Mouse (Mus musculus): Measurements from ENCODE around the gene Pygo2.

The Pygo2 gene

GRCm38 (mm10) chr3:89458372-89458964, 28.5 kb downstream of the Pygo2 start:
- DNase-seq = no peak

- peak; percentile 95 for DNase-seq
Observed at GRCm38 (mm10) chr3:89458965-89459807, 29.2 kb downstream of the Pygo2 start.

DNA sequence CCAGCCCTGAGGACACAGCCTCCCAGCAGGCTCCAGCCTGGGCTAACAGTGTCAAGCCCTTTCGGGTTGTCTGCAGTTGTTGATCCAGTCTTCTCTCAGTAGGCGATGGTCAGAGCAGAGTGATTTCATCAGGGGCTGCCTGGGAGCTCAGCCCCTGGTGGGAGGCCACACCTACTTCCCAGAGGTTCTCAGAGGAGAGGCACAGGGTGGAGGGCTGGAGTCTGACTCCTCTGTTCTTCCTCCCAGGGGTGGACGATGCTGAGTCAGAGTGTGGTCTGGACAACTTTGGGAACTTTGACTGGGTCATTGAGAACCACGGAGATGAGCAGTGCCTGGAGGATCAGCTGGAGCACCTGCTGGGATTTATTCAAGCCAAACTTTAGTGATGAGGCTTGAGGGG, 38.3 kb downstream of the Pygo2 start:
- DNase-seq = no peak

DNA sequence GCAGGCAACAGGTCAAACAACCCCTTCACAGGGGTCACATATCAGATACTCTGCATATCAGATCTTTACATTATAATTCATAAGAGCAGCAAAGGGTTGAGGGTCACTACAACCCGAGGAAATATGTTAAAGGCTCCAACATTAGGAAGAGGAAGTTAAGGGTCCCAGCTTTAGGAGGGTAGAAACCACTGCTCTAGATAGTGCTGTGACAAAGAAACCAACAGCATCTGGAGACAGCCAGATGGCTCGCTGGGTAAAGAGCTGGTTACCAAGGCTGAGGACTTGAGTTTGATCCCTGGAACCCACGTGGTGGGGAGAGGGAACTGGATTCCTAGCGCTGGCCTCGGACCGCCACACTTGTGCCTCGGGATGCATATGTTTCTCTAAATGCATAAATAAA, 42.3 kb downstream of the Pygo2 start:
- DNase-seq = no peak

DNA sequence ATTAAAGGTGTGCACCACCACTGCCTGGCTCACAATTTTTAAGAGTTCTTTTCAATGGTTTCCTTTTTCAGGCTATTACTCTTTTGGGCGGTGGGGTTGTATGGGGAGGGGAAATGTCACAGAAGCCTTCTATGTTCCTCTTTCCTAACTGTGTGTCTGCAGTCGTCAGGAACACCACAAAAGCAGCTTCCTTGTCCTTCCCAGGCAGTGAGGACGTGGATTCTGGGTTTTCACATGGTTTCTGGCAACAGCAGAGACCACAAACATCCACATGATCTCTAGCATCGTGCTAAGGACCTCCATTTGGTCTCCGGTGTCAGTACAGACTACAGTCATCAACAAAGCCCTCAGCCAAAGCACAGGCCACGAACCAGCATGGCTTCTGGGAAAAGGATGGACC, 43.8 kb downstream of the Pygo2 start:
- DNase-seq = no peak

GRCm38 (mm10) chr3:89479055-89479454, 49.0 kb downstream of the Pygo2 start:
- no peak for DNase-seq

DNA sequence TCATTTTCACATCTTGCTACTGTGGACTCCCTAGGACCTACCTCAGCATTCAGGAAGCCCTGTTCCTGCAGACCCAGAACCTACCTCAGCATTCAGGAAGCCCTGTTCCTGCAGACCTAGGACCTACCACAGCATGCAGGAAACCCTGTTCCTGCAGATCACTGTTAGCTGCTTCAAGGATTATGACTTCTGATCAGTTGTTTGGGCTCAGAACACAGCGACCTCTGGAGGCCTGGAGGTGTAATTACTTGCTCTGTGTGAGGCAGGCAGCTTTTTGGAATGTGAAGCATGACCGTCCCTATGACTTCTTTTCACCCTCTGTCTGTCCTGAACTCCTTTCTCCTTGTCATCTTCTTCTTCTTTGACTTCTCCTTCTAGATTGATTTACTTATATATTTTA, 51.5 kb downstream of the Pygo2 start:
- DNase-seq = no peak

GRCm38 (mm10) chr3:89482249-89482648, 52.2 kb downstream of the Pygo2 start:
- DNase-seq = no peak
